Mouse (Mus musculus): Measurements from ENCODE around the gene Pknox1.

DNA sequence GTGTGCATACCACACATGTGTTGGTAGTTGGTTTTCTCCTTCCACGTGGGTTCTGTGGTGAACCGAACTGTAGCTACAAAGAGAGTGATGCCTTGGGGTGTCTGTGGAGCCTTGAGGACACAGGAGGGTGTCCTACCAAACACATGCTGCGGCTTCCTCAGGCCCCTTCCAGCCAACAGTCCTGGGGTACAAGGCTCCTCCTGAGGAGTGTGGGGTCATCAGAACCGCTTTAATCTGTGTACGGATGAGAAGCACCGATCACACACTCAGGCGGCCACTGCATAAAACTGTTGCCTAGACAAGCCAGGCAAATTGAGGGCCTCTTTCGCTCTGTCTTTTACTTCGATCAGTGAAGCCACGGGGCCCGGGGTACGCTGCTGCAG is 911 bp upstream of the Pknox1 start:
- TF ChIP-seq POLR2A (IDR thresholded peaks at IDR 0.05; ENCODE audit: control insufficient read depth, extremely low read depth, insufficient read depth, low read length, poor library complexity) (no peak), CTCF (IDR thresholded peaks at IDR 0.05; ENCODE audit: borderline replicate concordance, control insufficient read depth, extremely low read depth, insufficient read depth, low read length, poor library complexity) (no peak)

Data from thymus, adult 2 months (tissue).